Mouse (Mus musculus) intestine, embryonic 14.5 days (tissue): Measurements from ENCODE around the gene Itpkb. TPM values are rescaled to one million over a fixed set of nuclear protein-coding genes. Genes with fewer than 3 reads are reported as not detected.
A peak's percentile ranks its signal among the peaks of the same experiment; 100 is the strongest.

Source experiments
- ATAC-seq: fragments of 200-750 bp; cut with Nextera tagmentation; replicated peaks from 2 replicates; pipeline ENCODE4 v1.8.0; 2017; ENCODE audit warnings: low read depth, moderate number of reproducible peaks, moderate TSS enrichment, moderate library complexity; ENCODE audit not compliant: low FRiP score, low TSS enrichment
- DNase-seq: peaks from one replicate; pipeline ENCODE4 v3.0.0-alpha.2; 2018; ENCODE audit warnings: low spot score
- H3K27ac ChIP-seq: fragments of 300-500 bp; sonication (generic); 2 replicates; pipeline ENCODE4 v1.5.1; 2014; ENCODE audit warnings: low read depth, mild to moderate bottlenecking, control low read depth
- H3K27me3 ChIP-seq: fragments of 300-500 bp; sonication (generic); replicated peaks from 2 replicates; pipeline ENCODE4 v1.6.1; 2014; ENCODE audit warnings: low read length, control low read depth; ENCODE audit not compliant: control insufficient read depth, insufficient read depth
- H3K36me3 ChIP-seq: fragments of 300-500 bp; sonication (generic); 2 replicates; pipeline ENCODE4 v1.6.1; 2014; ENCODE audit warnings: low read length, control low read depth; ENCODE audit not compliant: control insufficient read depth, insufficient read depth
- H3K4me1 ChIP-seq: fragments of 300-500 bp; sonication (generic); replicated peaks from 2 replicates; pipeline ENCODE4 v1.6.1; 2014; ENCODE audit warnings: low read length, control low read depth, mixed read lengths; ENCODE audit not compliant: control insufficient read depth, insufficient read depth
- H3K4me2 ChIP-seq: fragments of 300-500 bp; sonication (generic); 2 replicates; pipeline ENCODE4 v1.6.1; 2014; ENCODE audit warnings: low read length
- H3K4me3 ChIP-seq: fragments of 300-500 bp; sonication (generic); 2 replicates; pipeline ENCODE4 v1.5.1; 2014; ENCODE audit warnings: low read depth, low read length, control low read depth, mixed read lengths
- H3K9ac ChIP-seq: fragments of 300-500 bp; sonication (generic); 2 replicates; pipeline ENCODE4 v1.6.1; 2014; ENCODE audit warnings: mild to moderate bottlenecking, low read length
- H3K9me3 ChIP-seq: fragments of 300-500 bp; sonication (generic); 2 replicates; pipeline ENCODE4 v1.6.1; 2016; ENCODE audit warnings: low read length, control low read depth; ENCODE audit not compliant: control insufficient read depth
- WGBS: fragments of 180-500 bp; shearing (Covaris S2); extraction: QIAGEN DNeasy Blood & Tissue Kit; methylation state at CpG from one replicate; pipeline ENCODE4 v1.1.7; 2014; 5-methylcytosine and 5-hydroxymethylcytosine counted together
- polyA plus RNA-seq: library from polyadenylated mRNA; unstranded; fragments of >200 nt; fragmentation: Nextera tagmentation; extraction: Ambion mirVana; gene quantifications from 2 replicates; pipeline ENCODE4 v1.2.1, GENCODE M21; 2014

Gene Itpkb
- polyA plus RNA-seq, 1 experiment from 2014 or later: 6.7 TPM

GRCm38 (mm10) chr1:180427685-180428084 lies 97.4 kb downstream of the Itpkb start:
- H3K4me1 ChIP-seq: peaks cover 10% of the 10 kb centered on the region; the same call in 1 of the 2 replicates
- H3K4me2 ChIP-seq: peak overlapping the region; percentile 26
- ATAC-seq (no peak), DNase-seq (no peak)
- no peaks in the 10 kb centered on the region for H3K27me3 ChIP-seq
- H3K9ac ChIP-seq: no peak overlapping the region
- peak overlapping the region; percentile 24; the same call in 1 of the 2 replicates for H3K27ac ChIP-seq
- 52% methylated on average over 10 of the region's 10 CpGs for WGBS
- no peaks in the 10 kb centered on the region for H3K9me3 ChIP-seq
- H3K4me3 ChIP-seq: no peak overlapping the region
- no peaks in the 10 kb centered on the region for H3K36me3 ChIP-seq

DNA sequence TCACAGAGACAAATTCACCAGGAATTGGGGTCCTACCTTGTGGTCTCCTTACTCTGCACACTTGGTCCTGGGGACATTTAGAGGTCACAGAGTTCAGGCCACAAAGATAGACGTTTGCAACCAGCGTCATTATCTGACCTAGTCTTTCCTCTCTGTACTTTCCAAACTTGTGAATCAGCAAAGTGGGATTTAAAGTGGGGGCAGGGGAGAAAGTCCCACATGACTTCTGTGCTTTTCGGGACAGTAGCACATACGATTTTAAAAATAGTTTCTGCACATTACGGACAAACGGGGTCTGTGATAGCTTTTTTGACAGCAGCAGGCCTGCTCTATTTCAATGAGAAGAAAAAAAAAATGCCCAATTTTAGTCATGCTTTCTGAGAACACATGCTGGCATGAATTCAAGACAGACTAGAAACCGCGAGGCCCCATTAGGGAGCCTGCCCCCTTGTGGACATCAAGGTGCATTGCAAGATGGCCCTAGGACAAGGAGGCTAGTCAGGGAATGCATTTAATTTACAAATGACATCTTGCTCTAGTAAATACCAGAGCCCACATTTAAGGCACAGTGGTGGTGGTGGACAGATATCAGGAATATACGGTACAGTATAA lies 97.9 kb downstream of the Itpkb start:
- Histone ChIP-seq H3K4me3 (no peak overlapping the region), H3K36me3 (no peaks in the 10 kb centered on the region), H3K9me3 (no peaks in the 10 kb centered on the region), H3K4me2 (peak overlapping the region; percentile 26), H3K9ac (no peak overlapping the region), H3K27me3 (no peaks in the 10 kb centered on the region), H3K27ac (peak overlapping the region; percentile 24; the same call in 1 of the 2 replicates), H3K4me1 (peaks cover 15% of the 10 kb centered on the region)
- no peak for ATAC-seq
- DNase-seq: peak; percentile 71
- 16% methylated on average over 9 of the region's 9 CpGs for WGBS

GRCm38 (mm10) chr1:180428871-180429270 lies 98.6 kb downstream of the Itpkb start:
- no peaks in the 10 kb centered on the region for H3K36me3 ChIP-seq
- H3K27ac ChIP-seq: no peak overlapping the region
- 78% methylated on average over 8 of the region's 8 CpGs for WGBS
- no peak overlapping the region for H3K4me2 ChIP-seq
- no peak overlapping the region for H3K4me3 ChIP-seq
- ATAC-seq (no peak), DNase-seq (no peak)
- no peak overlapping the region for H3K9ac ChIP-seq
- peaks cover 21% of the 10 kb centered on the region for H3K4me1 ChIP-seq
- no peaks in the 10 kb centered on the region for H3K27me3 ChIP-seq
- no peaks in the 10 kb centered on the region for H3K9me3 ChIP-seq

DNA sequence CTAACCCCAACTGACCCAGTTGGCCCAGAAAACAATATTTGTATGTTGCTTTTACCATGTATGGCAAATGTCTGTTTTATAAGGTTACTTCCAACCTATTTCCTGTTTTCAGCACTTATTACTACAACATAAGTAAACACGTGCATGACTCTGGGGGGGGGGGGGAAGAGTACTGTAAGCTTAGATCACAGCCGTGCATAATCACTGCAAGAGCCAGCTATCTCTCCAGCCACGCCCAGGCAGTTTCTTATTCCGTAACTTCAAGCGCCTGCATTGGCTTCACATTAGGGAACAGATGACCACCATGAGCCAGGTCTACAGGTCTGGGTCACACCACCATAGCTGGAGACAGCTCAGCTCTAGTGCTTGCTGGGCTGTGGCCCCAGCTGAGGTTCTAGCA lies 99.5 kb downstream of the Itpkb start:
- Histone ChIP-seq H3K4me2 (no peak overlapping the region), H3K9ac (no peak overlapping the region), H3K4me3 (no peak overlapping the region), H3K27ac (no peak overlapping the region), H3K27me3 (no peaks in the 10 kb centered on the region), H3K4me1 (peaks cover 21% of the 10 kb centered on the region), H3K36me3 (no peaks in the 10 kb centered on the region), H3K9me3 (no peaks in the 10 kb centered on the region)
- DNase-seq (no peak), ATAC-seq (no peak)
- 56% methylated on average over 5 of the region's 5 CpGs for WGBS

DNA sequence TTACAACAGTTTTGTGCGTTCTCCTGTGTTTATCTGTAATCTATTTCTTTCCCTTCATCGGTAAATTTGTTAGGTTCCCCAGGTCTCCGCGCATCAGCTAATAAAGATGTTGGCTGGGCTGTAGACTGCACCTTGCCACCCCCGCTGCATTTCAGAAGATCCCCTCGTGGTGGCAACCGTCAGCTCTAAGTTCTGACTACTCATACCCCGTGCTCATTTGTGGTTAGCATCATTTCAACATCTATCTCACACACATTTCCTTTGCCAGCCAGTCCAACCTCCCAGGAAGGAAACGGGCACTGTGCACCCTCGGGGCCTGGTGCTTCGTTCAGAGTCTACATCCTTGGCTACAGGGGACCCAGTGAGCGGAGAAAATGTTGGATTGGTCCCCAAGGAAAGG lies 101.5 kb downstream of the Itpkb start:
- WGBS: 68% methylated on average over 12 of the region's 12 CpGs
- no peak for DNase-seq
- ATAC-seq: no peak
- no peak overlapping the region for H3K9ac ChIP-seq
- no peak overlapping the region for H3K4me2 ChIP-seq
- no peaks in the 10 kb centered on the region for H3K27me3 ChIP-seq
- H3K27ac ChIP-seq: no peak overlapping the region
- H3K4me1 ChIP-seq: peaks cover 21% of the 10 kb centered on the region
- no peaks in the 10 kb centered on the region for H3K9me3 ChIP-seq
- no peaks in the 10 kb centered on the region for H3K36me3 ChIP-seq
- no peak overlapping the region for H3K4me3 ChIP-seq

DNA sequence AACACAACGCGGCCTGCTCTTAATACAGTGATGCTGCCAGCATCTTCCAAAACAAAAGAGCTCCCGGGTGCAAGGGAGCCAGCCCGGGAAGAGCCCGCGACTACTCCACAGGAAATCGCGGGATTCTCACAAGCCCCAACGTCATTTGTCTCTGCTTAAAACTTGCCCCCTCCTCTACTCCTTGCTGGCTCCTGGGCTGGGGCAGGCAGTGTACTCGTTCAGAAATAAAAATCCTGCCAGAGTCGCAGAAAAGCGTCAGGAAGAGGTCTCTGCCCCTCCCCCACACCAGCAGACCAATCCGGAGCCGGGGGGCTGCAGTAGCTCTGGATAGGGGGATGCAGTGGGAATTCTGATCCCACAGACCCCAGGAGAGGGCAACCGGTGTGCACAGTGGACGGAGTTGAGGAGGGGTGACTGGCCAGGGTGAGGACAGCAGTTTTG lies 102.8 kb downstream of the Itpkb start:
- ATAC-seq (no peak), DNase-seq (peak; percentile 68)
- Histone ChIP-seq H3K27me3 (no peaks in the 10 kb centered on the region), H3K4me3 (peak overlapping the region; percentile 19), H3K27ac (no peak overlapping the region), H3K4me2 (peak overlapping the region; percentile 50), H3K9ac (peak overlapping the region; percentile 41), H3K9me3 (no peaks in the 10 kb centered on the region), H3K36me3 (no peaks in the 10 kb centered on the region), H3K4me1 (peaks cover 13% of the 10 kb centered on the region)
- WGBS: 3% methylated on average over 16 of the region's 16 CpGs

DNA sequence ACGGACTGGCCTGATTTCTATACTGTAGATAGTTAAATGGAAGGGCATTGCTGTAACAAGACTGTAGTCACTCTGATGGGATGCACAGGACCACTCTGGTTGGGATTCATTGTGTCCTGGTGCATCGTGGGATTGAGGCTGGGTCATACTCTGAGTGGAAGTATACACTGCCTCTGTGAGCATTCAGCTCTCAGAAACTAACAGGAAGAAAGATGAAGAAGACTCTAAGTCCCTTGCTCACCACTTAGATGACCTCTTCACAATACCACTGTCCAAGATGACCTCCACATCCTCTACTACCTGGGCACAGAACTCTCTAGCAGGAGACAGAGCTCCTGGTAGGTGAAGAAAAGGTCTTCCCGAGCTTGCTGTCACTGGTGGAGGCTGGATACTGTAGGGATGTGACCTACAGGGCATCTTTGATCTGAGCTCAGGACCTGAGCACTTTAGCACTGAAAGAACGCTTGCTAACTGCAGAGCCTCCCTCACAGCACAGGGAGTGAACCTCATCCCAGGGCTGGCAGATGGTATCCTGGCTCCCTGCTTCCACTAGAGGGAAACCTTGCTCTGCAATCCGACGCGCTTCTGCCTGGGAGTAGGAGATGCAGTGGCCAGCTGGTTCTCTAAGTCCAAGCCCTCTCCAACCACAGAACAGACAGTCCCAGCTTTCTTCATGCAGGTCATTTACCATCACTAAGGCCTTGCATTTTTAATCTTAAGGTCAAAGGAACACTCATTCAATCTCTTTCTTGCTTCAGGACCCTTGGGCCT lies 103.7 kb downstream of the Itpkb start:
- 19% methylated on average over 7 of the region's 7 CpGs for WGBS
- H3K4me3 ChIP-seq: no peak overlapping the region
- DNase-seq (peak; percentile 78), ATAC-seq (peak; percentile 71)
- no peak overlapping the region for H3K27ac ChIP-seq
- no peaks in the 10 kb centered on the region for H3K9me3 ChIP-seq
- no peak overlapping the region for H3K4me2 ChIP-seq
- H3K27me3 ChIP-seq: no peaks in the 10 kb centered on the region
- no peak overlapping the region for H3K9ac ChIP-seq
- H3K36me3 ChIP-seq: no peaks in the 10 kb centered on the region
- H3K4me1 ChIP-seq: peaks cover 12% of the 10 kb centered on the region

GRCm38 (mm10) chr1:180434925-180435324 lies 104.6 kb downstream of the Itpkb start:
- ATAC-seq: no peak
- DNase-seq: no peak
- H3K9ac ChIP-seq: no peak overlapping the region

More at GRCm38 (mm10) chr1:180434925-180435324, 104.6 kb downstream of the Itpkb start:
- no peaks in the 10 kb centered on the region for H3K27me3 ChIP-seq
- H3K9me3 ChIP-seq: no peaks in the 10 kb centered on the region
- no peak overlapping the region for H3K4me2 ChIP-seq
- H3K4me3 ChIP-seq: no peak overlapping the region
- no peaks in the 10 kb centered on the region for H3K36me3 ChIP-seq
- peaks cover 12% of the 10 kb centered on the region for H3K4me1 ChIP-seq
- 12% methylated on average over 9 of the region's 9 CpGs for WGBS
- H3K27ac ChIP-seq: no peak overlapping the region
